Mouse (Mus musculus): Measurements from ENCODE around the gene Phf21a.

- TF ChIP-seq TAL1 (IDR thresholded peaks at IDR 0.05; ENCODE audit: low read length) = no peak
- TF ChIP-seq GATA1 (IDR thresholded peaks at IDR 0.05; ENCODE audit: low read length) = no peak
These were observed 296.1 kb downstream of the Phf21a start for GRCm38 (mm10) chr2:92388891-92389641.
